Mouse (Mus musculus) liver, adult 2 months (tissue): ENCODE measurements around the gene F10.

Experiments
- CTCF ChIP-seq: fragments of 200-500 bp; IDR thresholded peaks from 2 replicates; pipeline ENCODE4 v1.5.1; 2011; ENCODE audit warnings: low read depth, low read length, control low read depth
- POLR2A ChIP-seq: fragments of 200-500 bp; IDR thresholded peaks from 2 replicates; pipeline ENCODE4 v1.6.1; 2011; ENCODE audit warnings: low read length, control low read depth; ENCODE audit not compliant: insufficient read depth; ENCODE audit errors: extremely low read depth

GRCm38 (mm10) chr8:13105087-13105881 is 68.2 kb downstream of the F10 start, which contains the start of the genes Pcid2 and Cul4a:
- peak; percentile 71 for TF ChIP-seq CTCF
- TF ChIP-seq POLR2A, result peak; percentile 87
